Mouse (Mus musculus): ENCODE data around the gene Utrn. TPM values are rescaled to one million over a fixed set of nuclear protein-coding genes. Genes with fewer than 3 reads are reported as not detected.

Gene Utrn
- total and polyA plus RNA-seq, 3 experiments: 9.4 to 115 (median 71.5) TPM

- TF ChIP-seq CTCF (IDR thresholded peaks at IDR 0.05; ENCODE audit: low read depth, low read length) (no peak), POLR2AphosphoS5 (IDR thresholded peaks at IDR 0.05; ENCODE audit: insufficient replicate concordance, low read depth, low read length) (no peak), GATA2 (IDR thresholded peaks at IDR 0.05; ENCODE audit: borderline replicate concordance, low read depth, low read length) (no peak), GATA1 (IDR thresholded peaks at IDR 0.05; ENCODE audit: borderline replicate concordance, low read length) (no peak), TAL1 (conservative IDR thresholded peaks at IDR 0.05; ENCODE audit: low read depth, low read length) (no peak)
- Histone ChIP-seq H3K9me3 (replicated peaks) (peaks cover 4% of the 10 kb centered on the region; the same call in 1 of the 2 replicates), H3K36me3 (replicated peaks) (peaks cover 73% of the 10 kb centered on the region), H3K4me1 (ENCODE audit: insufficient read depth, low read depth, low read length) (peaks cover 6% of the 10 kb centered on the region), H3K27me3 (ENCODE audit: insufficient read depth, low read length) (no peaks in the 10 kb centered on the region), H3K4me3 (ENCODE audit: low read depth, low read length) (no peak overlapping the region)
- ATAC-seq (ENCODE audit: extremely low read depth, insufficient number of reproducible peaks, low FRiP score, poor library complexity, severe bottlenecking) (no peak), DNase-seq (ENCODE audit: low spot score) (no peak)
Measured at GRCm38 (mm10) chr10:12662035-12662434, 207.1 kb downstream of the Utrn start.

DNA sequence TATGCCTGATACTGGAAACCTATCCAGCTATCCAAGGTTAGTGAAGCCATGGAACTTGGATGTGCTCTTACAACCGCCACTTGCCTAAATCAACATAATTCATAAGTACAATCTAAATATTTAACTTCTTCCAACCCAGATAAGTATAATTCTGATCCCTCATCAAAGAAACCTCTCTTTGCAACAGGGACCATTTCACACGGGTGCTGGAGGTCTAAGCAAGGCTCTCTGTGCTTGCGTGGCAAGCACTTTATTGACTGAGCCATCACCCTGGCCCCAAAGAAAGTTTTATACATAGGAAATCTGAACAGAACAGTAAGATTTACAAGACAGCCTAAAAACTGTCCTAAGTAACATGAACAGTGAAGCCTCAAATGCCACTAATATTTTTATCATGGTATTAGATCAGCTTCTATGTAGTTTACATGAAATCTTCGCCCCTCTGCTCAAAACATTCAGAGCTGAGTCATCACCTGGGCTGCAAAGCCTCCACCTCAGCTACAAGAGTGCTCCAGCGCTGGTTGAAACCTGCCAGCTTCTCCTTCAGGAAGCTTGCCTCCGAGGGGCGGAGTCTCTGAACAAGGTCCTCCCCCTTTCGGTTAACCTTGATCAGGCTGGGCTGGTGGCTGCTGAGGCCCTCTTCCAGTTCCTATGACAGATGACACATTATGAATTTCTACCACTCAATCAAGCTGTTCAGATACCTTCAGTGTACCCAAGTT lies 211.0 kb downstream of the Utrn start:
- H3K9me3 ChIP-seq (replicated peaks): peaks cover 4% of the 10 kb centered on the region; the same call in 1 of the 2 replicates
- no peaks in the 10 kb centered on the region for H3K27me3 ChIP-seq (ENCODE audit: insufficient read depth, low read length)
- TF ChIP-seq GATA2 (IDR thresholded peaks at IDR 0.05; ENCODE audit: borderline replicate concordance, low read depth, low read length): no peak
- TF ChIP-seq TAL1 (conservative IDR thresholded peaks at IDR 0.05; ENCODE audit: low read depth, low read length): no peak
- no peak for TF ChIP-seq POLR2AphosphoS5 (IDR thresholded peaks at IDR 0.05; ENCODE audit: insufficient replicate concordance, low read depth, low read length)
- TF ChIP-seq CTCF (IDR thresholded peaks at IDR 0.05; ENCODE audit: low read depth, low read length): no peak
- no peak for TF ChIP-seq GATA1 (IDR thresholded peaks at IDR 0.05; ENCODE audit: borderline replicate concordance, low read length)
- ATAC-seq (ENCODE audit: extremely low read depth, insufficient number of reproducible peaks, low FRiP score, poor library complexity, severe bottlenecking) (no peak), DNase-seq (ENCODE audit: low spot score) (no peak)
- peaks cover 60% of the 10 kb centered on the region for H3K36me3 ChIP-seq (replicated peaks)
- peaks cover 8% of the 10 kb centered on the region for H3K4me1 ChIP-seq (ENCODE audit: insufficient read depth, low read depth, low read length)
- H3K4me3 ChIP-seq (ENCODE audit: low read depth, low read length): no peak overlapping the region

DNA sequence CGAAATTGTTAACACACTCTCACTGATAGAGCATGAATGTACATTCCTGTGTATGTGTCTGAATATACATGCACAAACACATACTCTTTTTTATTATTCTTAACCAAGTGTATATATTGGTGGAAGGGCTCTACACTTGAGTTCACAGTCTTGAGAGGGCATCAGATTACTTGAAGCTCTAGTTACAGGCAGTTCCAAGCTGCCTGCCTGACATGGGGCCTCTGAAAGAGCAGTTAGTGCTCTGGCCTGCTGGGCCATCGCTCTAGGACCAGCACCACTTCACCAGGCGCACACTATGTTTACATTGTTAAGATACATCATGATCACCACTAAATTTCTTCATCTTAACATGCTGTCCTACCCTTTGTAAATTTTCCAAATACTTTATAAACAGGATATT lies 216.2 kb downstream of the Utrn start:
- Histone ChIP-seq H3K36me3 (replicated peaks) (peaks cover 72% of the 10 kb centered on the region), H3K4me1 (ENCODE audit: insufficient read depth, low read depth, low read length) (peaks cover 6% of the 10 kb centered on the region), H3K4me3 (ENCODE audit: low read depth, low read length) (no peak overlapping the region), H3K9me3 (replicated peaks) (no peaks in the 10 kb centered on the region), H3K27me3 (ENCODE audit: insufficient read depth, low read length) (no peaks in the 10 kb centered on the region)
- DNase-seq (ENCODE audit: low spot score) (no peak), ATAC-seq (ENCODE audit: extremely low read depth, insufficient number of reproducible peaks, low FRiP score, poor library complexity, severe bottlenecking) (no peak)
- TF ChIP-seq TAL1 (conservative IDR thresholded peaks at IDR 0.05; ENCODE audit: low read depth, low read length) (no peak), POLR2AphosphoS5 (IDR thresholded peaks at IDR 0.05; ENCODE audit: insufficient replicate concordance, low read depth, low read length) (no peak), CTCF (IDR thresholded peaks at IDR 0.05; ENCODE audit: low read depth, low read length) (no peak), GATA1 (IDR thresholded peaks at IDR 0.05; ENCODE audit: borderline replicate concordance, low read length) (no peak)

GRCm38 (mm10) chr10:12646119-12646518 lies 223.0 kb downstream of the Utrn start:
- Histone ChIP-seq H3K27me3 (ENCODE audit: insufficient read depth, low read length) (no peaks in the 10 kb centered on the region), H3K9me3 (replicated peaks) (no peaks in the 10 kb centered on the region), H3K4me3 (ENCODE audit: low read depth, low read length) (no peak overlapping the region), H3K4me1 (ENCODE audit: insufficient read depth, low read depth, low read length) (no peaks in the 10 kb centered on the region), H3K36me3 (replicated peaks) (peaks cover 66% of the 10 kb centered on the region)
- ATAC-seq (ENCODE audit: extremely low read depth, insufficient number of reproducible peaks, low FRiP score, poor library complexity, severe bottlenecking) (no peak), DNase-seq (ENCODE audit: low spot score) (no peak)
- TF ChIP-seq POLR2AphosphoS5 (IDR thresholded peaks at IDR 0.05; ENCODE audit: insufficient replicate concordance, low read depth, low read length) (no peak), GATA2 (IDR thresholded peaks at IDR 0.05; ENCODE audit: borderline replicate concordance, low read depth, low read length) (no peak), TAL1 (conservative IDR thresholded peaks at IDR 0.05; ENCODE audit: low read depth, low read length) (no peak), CTCF (IDR thresholded peaks at IDR 0.05; ENCODE audit: low read depth, low read length) (no peak), GATA1 (IDR thresholded peaks at IDR 0.05; ENCODE audit: borderline replicate concordance, low read length) (no peak)

DNA sequence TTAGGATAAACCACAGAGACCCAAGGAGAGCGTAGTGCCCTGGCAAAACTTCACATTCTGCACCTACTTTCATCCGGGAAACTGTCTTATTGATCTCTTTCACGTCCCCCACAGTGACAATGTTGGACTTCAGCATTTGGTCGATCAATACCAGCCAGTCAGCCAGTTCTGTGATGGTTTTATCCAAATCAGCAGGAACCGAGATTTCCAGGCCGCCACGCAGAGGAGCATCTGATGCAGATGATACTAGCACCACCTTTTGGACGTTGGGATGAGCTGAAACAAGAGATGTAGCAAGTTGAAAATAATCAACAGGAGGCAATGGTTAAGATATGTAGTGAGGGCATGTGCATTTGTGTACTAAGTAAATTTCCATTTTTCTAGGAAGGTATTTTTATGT lies 225.8 kb downstream of the Utrn start:
- peaks cover 61% of the 10 kb centered on the region for H3K36me3 ChIP-seq (replicated peaks)
- H3K27me3 ChIP-seq (ENCODE audit: insufficient read depth, low read length): no peaks in the 10 kb centered on the region
- DNase-seq (ENCODE audit: low spot score) (no peak), ATAC-seq (ENCODE audit: extremely low read depth, insufficient number of reproducible peaks, low FRiP score, poor library complexity, severe bottlenecking) (no peak)
- no peaks in the 10 kb centered on the region for H3K9me3 ChIP-seq (replicated peaks)
- no peak overlapping the region for H3K4me3 ChIP-seq (ENCODE audit: low read depth, low read length)
- no peak for TF ChIP-seq GATA2 (IDR thresholded peaks at IDR 0.05; ENCODE audit: borderline replicate concordance, low read depth, low read length)
- H3K4me1 ChIP-seq (ENCODE audit: insufficient read depth, low read depth, low read length): no peaks in the 10 kb centered on the region

- no peak overlapping the region for H3K4me3 ChIP-seq (ENCODE audit: low read depth, low read length)
- H3K4me1 ChIP-seq (ENCODE audit: insufficient read depth, low read depth, low read length): no peaks in the 10 kb centered on the region
- ATAC-seq (ENCODE audit: extremely low read depth, insufficient number of reproducible peaks, low FRiP score, poor library complexity, severe bottlenecking) (no peak), DNase-seq (ENCODE audit: low spot score) (no peak)
- TF ChIP-seq POLR2AphosphoS5 (IDR thresholded peaks at IDR 0.05; ENCODE audit: insufficient replicate concordance, low read depth, low read length) (no peak), GATA1 (IDR thresholded peaks at IDR 0.05; ENCODE audit: borderline replicate concordance, low read length) (no peak), CTCF (IDR thresholded peaks at IDR 0.05; ENCODE audit: low read depth, low read length) (no peak), TAL1 (conservative IDR thresholded peaks at IDR 0.05; ENCODE audit: low read depth, low read length) (no peak), GATA2 (IDR thresholded peaks at IDR 0.05; ENCODE audit: borderline replicate concordance, low read depth, low read length) (no peak)
- H3K27me3 ChIP-seq (ENCODE audit: insufficient read depth, low read length): no peaks in the 10 kb centered on the region
- peaks cover 70% of the 10 kb centered on the region for H3K36me3 ChIP-seq (replicated peaks)
- no peaks in the 10 kb centered on the region for H3K9me3 ChIP-seq (replicated peaks)
Measured at GRCm38 (mm10) chr10:12639638-12640037, 229.5 kb downstream of the Utrn start.
